Mouse (Mus musculus): Measurements from ENCODE around the gene 1110032A03Rik. TPM values are rescaled to one million over a fixed set of nuclear protein-coding genes. Genes with fewer than 3 reads are reported as not detected.

1110032A03Rik gene
- total and polyA plus RNA-seq, 2 experiments = 41.1 to 58.8 TPM

DNA sequence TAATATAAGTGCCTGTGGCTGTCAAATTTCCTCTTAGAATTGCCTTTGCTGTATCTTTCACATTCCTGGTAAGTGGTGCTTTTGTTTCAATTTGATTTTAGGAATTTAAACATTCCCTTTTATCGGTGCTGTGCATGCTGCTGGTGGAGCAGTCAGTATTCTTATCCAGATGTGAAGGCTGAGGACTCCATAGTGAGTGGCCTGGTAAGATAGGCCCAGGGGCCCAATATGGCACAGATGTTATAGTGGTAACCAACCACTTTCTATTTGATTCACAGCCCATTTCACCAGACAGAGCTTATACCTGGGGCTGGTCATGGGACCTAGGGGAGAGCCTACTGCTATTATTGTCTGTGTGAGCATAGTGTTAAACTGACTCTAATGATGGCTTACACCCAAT lies 41.2 kb upstream of the 1110032A03Rik start:
- TF ChIP-seq CTCF (IDR thresholded peaks at IDR 0.05; ENCODE audit: low read depth, low read length) (no peak), POLR2A (IDR thresholded peaks at IDR 0.05; ENCODE audit: extremely low read depth, insufficient read depth, low read length) (no peak)
- Histone ChIP-seq H3K27ac (replicated peaks; ENCODE audit: insufficient read depth, low read depth, low read length) (no peak overlapping the region), H3K36me3 (ENCODE audit: control insufficient read depth, insufficient read depth, low read length) (peaks cover 6% of the 10 kb centered on the region), H3K9ac (ENCODE audit: low read depth, low read length) (no peak overlapping the region), H3K4me3 (ENCODE audit: insufficient read depth, low read depth, low read length) (no peak overlapping the region), H3K4me1 (ENCODE audit: control insufficient read depth, insufficient read depth, low read length) (no peaks in the 10 kb centered on the region), H3K27me3 (ENCODE audit: control insufficient read depth, insufficient read depth, low read length) (no peaks in the 10 kb centered on the region), H3K79me2 (ENCODE audit: control insufficient read depth, insufficient read depth, low read length) (no peaks in the 10 kb centered on the region)
- no peak for DNase-seq (ENCODE audit: extremely low read depth, low read depth, low spot score)
- WGBS = 100% methylated on average over 1 of the region's 1 CpGs

DNA sequence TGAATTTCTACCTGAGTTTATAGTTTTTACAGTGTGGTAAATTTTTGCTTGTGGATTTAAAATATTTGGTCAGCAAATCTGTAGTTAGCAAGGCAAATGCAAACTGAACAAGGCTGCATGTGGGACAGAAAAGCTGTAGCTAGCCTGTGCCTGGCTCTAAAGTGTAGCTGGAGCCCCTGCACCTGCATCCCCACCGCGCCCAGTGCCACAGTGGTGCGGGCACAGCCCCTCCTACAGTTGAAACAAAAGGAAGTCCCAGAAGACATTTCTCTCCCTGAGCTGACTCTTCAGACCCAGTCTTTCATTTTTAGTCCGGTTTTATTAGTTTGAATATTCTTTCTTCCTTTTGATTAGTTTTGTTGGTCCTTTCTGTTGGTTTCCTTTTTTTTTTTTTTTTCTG lies 40.3 kb upstream of the 1110032A03Rik start:
- Histone ChIP-seq H3K79me2 (ENCODE audit: control insufficient read depth, insufficient read depth, low read length) (no peaks in the 10 kb centered on the region), H3K9ac (ENCODE audit: low read depth, low read length) (no peak overlapping the region), H3K27me3 (ENCODE audit: control insufficient read depth, insufficient read depth, low read length) (no peaks in the 10 kb centered on the region), H3K36me3 (ENCODE audit: control insufficient read depth, insufficient read depth, low read length) (peaks cover 6% of the 10 kb centered on the region), H3K4me3 (ENCODE audit: insufficient read depth, low read depth, low read length) (no peak overlapping the region), H3K4me1 (ENCODE audit: control insufficient read depth, insufficient read depth, low read length) (no peaks in the 10 kb centered on the region), H3K27ac (replicated peaks; ENCODE audit: insufficient read depth, low read depth, low read length) (no peak overlapping the region)
- no peak for DNase-seq (ENCODE audit: extremely low read depth, low read depth, low spot score)
- WGBS = 93% methylated on average over 4 of the region's 4 CpGs
- no peak for TF ChIP-seq CTCF (IDR thresholded peaks at IDR 0.05; ENCODE audit: low read depth, low read length)
- no peak for TF ChIP-seq POLR2A (IDR thresholded peaks at IDR 0.05; ENCODE audit: extremely low read depth, insufficient read depth, low read length)

DNA sequence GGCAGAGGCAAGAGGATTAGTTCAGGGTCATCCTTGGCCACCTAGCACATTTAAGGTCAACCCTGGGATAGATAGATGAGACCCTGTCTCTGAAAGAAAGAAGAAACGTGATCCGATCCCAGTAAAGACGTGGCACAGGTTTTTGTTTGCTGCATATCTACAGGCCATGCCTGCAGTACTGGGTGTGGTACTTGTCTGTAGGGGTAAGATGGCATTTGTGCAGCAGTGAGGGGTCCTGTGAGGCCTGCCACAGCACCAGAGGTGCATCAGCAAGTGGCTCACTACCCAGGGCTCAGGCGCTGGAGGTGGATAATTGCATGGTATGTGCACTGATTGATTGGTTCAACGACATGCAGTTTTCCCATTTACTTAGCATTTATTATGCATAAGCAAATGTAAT lies 38.5 kb upstream of the 1110032A03Rik start:
- 95% methylated on average over 5 of the region's 5 CpGs for WGBS
- Histone ChIP-seq H3K79me2 (ENCODE audit: control insufficient read depth, insufficient read depth, low read length) (no peaks in the 10 kb centered on the region), H3K27me3 (ENCODE audit: control insufficient read depth, insufficient read depth, low read length) (no peaks in the 10 kb centered on the region), H3K27ac (replicated peaks; ENCODE audit: insufficient read depth, low read depth, low read length) (no peak overlapping the region), H3K4me1 (ENCODE audit: control insufficient read depth, insufficient read depth, low read length) (no peaks in the 10 kb centered on the region), H3K36me3 (ENCODE audit: control insufficient read depth, insufficient read depth, low read length) (peaks cover 6% of the 10 kb centered on the region), H3K4me3 (ENCODE audit: insufficient read depth, low read depth, low read length) (no peak overlapping the region), H3K9ac (ENCODE audit: low read depth, low read length) (no peak overlapping the region)
- TF ChIP-seq POLR2A (IDR thresholded peaks at IDR 0.05; ENCODE audit: extremely low read depth, insufficient read depth, low read length) (no peak), CTCF (IDR thresholded peaks at IDR 0.05; ENCODE audit: low read depth, low read length) (no peak)
- DNase-seq (ENCODE audit: extremely low read depth, low read depth, low spot score) = no peak

DNA sequence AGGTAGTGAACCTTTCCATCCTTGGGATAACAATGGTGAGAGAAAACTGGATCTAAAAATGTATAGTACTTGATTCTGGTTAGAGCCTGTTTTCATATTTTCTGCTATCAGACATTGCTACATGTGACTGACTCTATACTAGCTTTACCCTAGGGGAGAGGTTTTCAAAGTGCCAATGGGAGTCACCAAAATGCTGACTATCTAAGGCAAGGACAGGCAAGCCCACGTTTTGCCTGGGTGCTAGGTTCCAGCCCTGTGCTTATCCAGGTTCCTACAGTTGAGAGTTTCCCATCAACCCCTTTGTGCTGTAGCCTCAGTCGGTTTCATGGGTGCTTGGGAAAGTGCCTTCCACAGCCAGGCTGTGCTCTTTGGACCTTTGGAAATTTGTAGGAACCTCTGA lies 36.4 kb upstream of the 1110032A03Rik start:
- H3K4me1 ChIP-seq (ENCODE audit: control insufficient read depth, insufficient read depth, low read length) = no peaks in the 10 kb centered on the region

DNA sequence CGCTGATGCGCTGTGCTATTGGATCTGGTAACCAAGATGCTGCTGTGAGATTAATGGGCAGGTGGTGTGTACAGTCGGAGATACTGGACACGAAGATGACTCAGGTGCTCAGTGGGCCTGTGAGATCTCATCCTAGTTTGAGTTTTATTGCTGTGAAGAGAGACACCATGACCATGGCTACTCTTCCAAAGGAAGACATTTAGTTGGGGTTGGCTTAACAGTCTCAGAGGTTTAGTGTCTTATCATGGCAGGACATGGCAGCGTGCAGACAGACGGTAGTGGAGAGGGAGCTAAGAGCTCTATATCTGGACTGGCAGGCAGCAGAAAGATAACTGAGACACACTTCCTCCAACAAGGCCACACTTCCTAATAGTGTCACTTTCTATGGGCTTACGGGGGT lies 35.9 kb upstream of the 1110032A03Rik start:
- Histone ChIP-seq H3K36me3 (ENCODE audit: control insufficient read depth, insufficient read depth, low read length) (peaks cover 13% of the 10 kb centered on the region), H3K4me1 (ENCODE audit: control insufficient read depth, insufficient read depth, low read length) (no peaks in the 10 kb centered on the region), H3K79me2 (ENCODE audit: control insufficient read depth, insufficient read depth, low read length) (no peaks in the 10 kb centered on the region), H3K9ac (ENCODE audit: low read depth, low read length) (no peak overlapping the region), H3K4me3 (ENCODE audit: insufficient read depth, low read depth, low read length) (no peak overlapping the region), H3K27me3 (ENCODE audit: control insufficient read depth, insufficient read depth, low read length) (no peaks in the 10 kb centered on the region), H3K27ac (replicated peaks; ENCODE audit: insufficient read depth, low read depth, low read length) (no peak overlapping the region)
- 91% methylated on average over 7 of the region's 7 CpGs for WGBS
- no peak for TF ChIP-seq CTCF (IDR thresholded peaks at IDR 0.05; ENCODE audit: low read depth, low read length)
- no peak for TF ChIP-seq POLR2A (IDR thresholded peaks at IDR 0.05; ENCODE audit: extremely low read depth, insufficient read depth, low read length)
- no peak for DNase-seq (ENCODE audit: extremely low read depth, low read depth, low spot score)

More for the DNA sequence above, 36.4 kb upstream of the 1110032A03Rik start:
- no peak overlapping the region for H3K4me3 ChIP-seq (ENCODE audit: insufficient read depth, low read depth, low read length)
- no peak overlapping the region for H3K27ac ChIP-seq (replicated peaks; ENCODE audit: insufficient read depth, low read depth, low read length)
- no peaks in the 10 kb centered on the region for H3K79me2 ChIP-seq (ENCODE audit: control insufficient read depth, insufficient read depth, low read length)
- no peaks in the 10 kb centered on the region for H3K27me3 ChIP-seq (ENCODE audit: control insufficient read depth, insufficient read depth, low read length)
- 84% methylated on average over 2 of the region's 2 CpGs for WGBS
- no peak for TF ChIP-seq POLR2A (IDR thresholded peaks at IDR 0.05; ENCODE audit: extremely low read depth, insufficient read depth, low read length)
- TF ChIP-seq CTCF (IDR thresholded peaks at IDR 0.05; ENCODE audit: low read depth, low read length) = no peak
- DNase-seq (ENCODE audit: extremely low read depth, low read depth, low spot score) = no peak
- H3K36me3 ChIP-seq (ENCODE audit: control insufficient read depth, insufficient read depth, low read length) = peaks cover 15% of the 10 kb centered on the region
- H3K9ac ChIP-seq (ENCODE audit: low read depth, low read length) = no peak overlapping the region

DNA sequence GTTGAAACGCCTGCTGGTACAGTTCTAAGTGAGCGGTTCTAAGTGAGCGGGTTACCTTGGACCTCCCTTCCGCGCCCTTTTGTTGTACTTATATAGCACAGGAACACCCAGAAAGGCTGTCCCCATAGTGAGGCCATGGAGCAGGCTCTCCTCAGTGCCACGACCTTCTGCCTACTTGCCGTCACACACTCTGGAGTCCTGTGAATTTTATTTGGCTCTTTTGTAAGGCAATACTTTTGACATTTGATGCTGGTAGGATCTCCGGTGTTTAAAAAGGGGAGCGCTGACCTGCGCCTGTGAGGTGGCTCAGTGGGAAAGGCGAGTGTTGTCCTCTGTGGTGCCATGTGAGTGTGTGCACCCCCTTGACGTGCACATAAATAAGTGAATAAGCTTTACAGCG lies 33.8 kb upstream of the 1110032A03Rik start:
- Histone ChIP-seq H3K36me3 (ENCODE audit: control insufficient read depth, insufficient read depth, low read length) (peaks cover 20% of the 10 kb centered on the region), H3K79me2 (ENCODE audit: control insufficient read depth, insufficient read depth, low read length) (no peaks in the 10 kb centered on the region), H3K9ac (ENCODE audit: low read depth, low read length) (no peak overlapping the region), H3K27me3 (ENCODE audit: control insufficient read depth, insufficient read depth, low read length) (no peaks in the 10 kb centered on the region), H3K4me3 (ENCODE audit: insufficient read depth, low read depth, low read length) (no peak overlapping the region), H3K27ac (replicated peaks; ENCODE audit: insufficient read depth, low read depth, low read length) (no peak overlapping the region), H3K4me1 (ENCODE audit: control insufficient read depth, insufficient read depth, low read length) (no peaks in the 10 kb centered on the region)
- DNase-seq (ENCODE audit: extremely low read depth, low read depth, low spot score) = no peak
- no peak for TF ChIP-seq POLR2A (IDR thresholded peaks at IDR 0.05; ENCODE audit: extremely low read depth, insufficient read depth, low read length)
- no peak for TF ChIP-seq CTCF (IDR thresholded peaks at IDR 0.05; ENCODE audit: low read depth, low read length)
- WGBS = 97% methylated on average over 13 of the region's 13 CpGs

Measured in liver, adult 2 months (tissue).